Mouse (Mus musculus): ENCODE results near the gene Wscd1.

- TF ChIP-seq CTCF (IDR thresholded peaks at IDR 0.05; ENCODE audit: extremely low read depth, insufficient read depth, low read length) (no peak), POLR2A (IDR thresholded peaks at IDR 0.05; ENCODE audit: extremely low read depth, insufficient read depth, low read length) (no peak)
Measured at GRCm38 (mm10) chr11:71751689-71752088, 2.0 kb downstream of the Wscd1 start.

Data from cortical plate, adult 2 months (tissue).